Comparison of ENCODE assay signal across 19 mouse cellular contexts in the genomic region with DNA sequence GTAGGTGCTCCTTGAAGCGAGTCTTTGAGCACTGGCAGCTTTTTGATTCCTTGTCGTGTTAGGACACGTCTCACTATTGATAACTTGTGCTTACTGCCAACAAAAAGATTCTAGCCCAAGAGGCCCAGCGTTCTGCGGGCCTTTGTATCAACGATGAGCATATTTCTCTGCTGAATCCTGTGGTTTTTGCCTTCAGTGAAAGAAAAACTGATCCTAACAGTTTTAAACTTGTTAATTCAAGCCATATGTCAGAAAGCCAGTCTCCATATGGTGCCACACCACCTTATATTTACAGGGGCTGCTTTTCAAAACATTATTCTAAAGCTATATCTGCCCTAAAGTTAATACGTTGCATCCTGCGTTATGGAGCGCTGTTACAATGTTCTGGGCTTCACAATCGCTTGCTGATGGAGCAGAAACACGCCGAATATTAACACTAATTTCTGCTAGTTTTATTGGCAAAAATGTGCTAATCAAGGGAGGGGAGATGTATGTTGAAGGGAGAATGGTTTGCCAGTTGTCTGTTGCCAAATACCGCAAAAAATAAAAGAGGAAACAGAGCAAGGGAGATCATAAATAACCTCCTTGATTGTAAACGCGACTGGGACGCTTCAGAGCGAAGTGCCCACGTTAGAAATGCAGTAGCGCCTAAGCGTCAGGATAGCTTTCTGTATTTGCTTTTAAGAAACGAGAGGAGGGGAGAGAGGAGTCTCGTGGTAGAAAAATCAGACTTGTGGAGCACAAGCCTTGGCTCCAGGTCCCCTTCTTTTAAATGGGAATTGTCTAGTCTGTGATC.
DNase-seq lines count a peak whose midpoint lies in the region; TF ChIP-seq lines count a peak whose summit lies in the region.
"Had no signal": no experiment of that assay in that cellular context is flagged by ENCODE, and none has a peak within 500 bp of the region (broad histone marks: within the 10 kb centered on the region; RNA-seq: fewer than 3 reads in every experiment).

No protein-coding gene starts in this region.

- intact Hi-C loops in left cerebral cortex, adult 2 months (cut with DNase I) = loop anchor here (10.0 kb wide), 1 partner anchor 1660 kb away; the partner anchor contains the start of gene Pou3f3
- intact Hi-C loops in left cerebral cortex, postnatal 4 days (cut with DNase I) = no loop called here

- H3K4me1 ChIP-seq in hindbrain, embryonic 10.5 days (replicated peaks) = no peaks in the 10 kb centered on the region
- H3K4me1 ChIP-seq: midbrain, embryonic 10.5 days had no signal

- H3K27me3 ChIP-seq in hindbrain, embryonic 10.5 days (ENCODE audit: insufficient read depth, poor library complexity, severe bottlenecking) = no peaks in the 10 kb centered on the region

- no peaks in the 10 kb centered on the region for H3K9me3 ChIP-seq in hindbrain, embryonic 10.5 days
- H3K9me3 ChIP-seq: midbrain, embryonic 10.5 days had no signal

- DNase-seq in embryo, embryonic 10.5 days (ENCODE audit: low spot score) = peak; percentile 34
- no peak for DNase-seq in embryo, embryonic 10 days (ENCODE audit: low spot score)
- no peak for DNase-seq in left cerebral cortex, adult 2 months (ENCODE audit: extremely low spot score in 1 of 2, low spot score in 2 of 2)
- DNase-seq in left cerebral cortex, postnatal 4 days = no peak
- peak; percentile 26 for DNase-seq in hindlimb bud, embryonic 11.5 days (ENCODE audit: extremely low spot score, low read depth, low spot score)
- no peak for DNase-seq in adrenal gland, adult 2 months
- no peak for DNase-seq in hindbrain, embryonic 10.5 days (ENCODE audit: low spot score)
- no peak for DNase-seq in thymus, postnatal 14 days
- DNase-seq: adrenal gland, adult 8-10 months; cerebellum, adult 8-10 months; gastrocnemius, postnatal 14 days; kidney, adult 11 months; lung, adult 18-20 months; lung, postnatal 36 days; right cerebral cortex, postnatal 25 days; thymus, postnatal 25 days had no signal

- H3K36me3 ChIP-seq in hindbrain, embryonic 10.5 days = no peaks in the 10 kb centered on the region
- H3K36me3 ChIP-seq: midbrain, embryonic 10.5 days had no signal

- 71% methylated on average over 22 of the region's 22 CpGs for WGBS in hindbrain, embryonic 10.5 days

- H3K4me3 ChIP-seq in left cerebral cortex, adult 2 months = peak overlapping the region; percentile 16; the same call in 1 of the 2 replicates
- H3K4me3 ChIP-seq in hindbrain, embryonic 10.5 days = no peak overlapping the region
- H3K4me3 ChIP-seq: midbrain, embryonic 10.5 days had no signal

- no peak overlapping the region for H3K27ac ChIP-seq in left cerebral cortex, adult 2 months
- H3K27ac ChIP-seq in hindbrain, embryonic 10.5 days = no peak overlapping the region
- H3K27ac ChIP-seq: kidney, postnatal 0 days; midbrain, embryonic 10.5 days; stomach, postnatal 0 days had no signal

- no peak for TF ChIP-seq CTCF in left cerebral cortex, adult 2 months (IDR thresholded peaks at IDR 0.05)

Comparison
In these comparisons a context has a peak if more than half of its experiments do, and no peak if none do; other contexts are left out.
1. DNase-seq: peak in embryo, embryonic 10.5 days (single experiment) and hindlimb bud, embryonic 11.5 days (single experiment); none in embryo, embryonic 10 days (single experiment), left cerebral cortex, adult 2 months (0 of 2), left cerebral cortex, postnatal 4 days (single experiment), adrenal gland, adult 2 months (single experiment), hindbrain, embryonic 10.5 days (single experiment) and thymus, postnatal 14 days (single experiment).